Mouse (Mus musculus): ENCODE measurements around the gene Cmtm7. TPM values are rescaled to one million over a fixed set of nuclear protein-coding genes. Genes with fewer than 3 reads are reported as not detected.

The Cmtm7 gene
- polyA plus RNA-seq (2015; fragmentation: Nextera tagmentation; extraction: Ambion mirVana) = 52.4 and 59.5 TPM in 2 replicates

DNA sequence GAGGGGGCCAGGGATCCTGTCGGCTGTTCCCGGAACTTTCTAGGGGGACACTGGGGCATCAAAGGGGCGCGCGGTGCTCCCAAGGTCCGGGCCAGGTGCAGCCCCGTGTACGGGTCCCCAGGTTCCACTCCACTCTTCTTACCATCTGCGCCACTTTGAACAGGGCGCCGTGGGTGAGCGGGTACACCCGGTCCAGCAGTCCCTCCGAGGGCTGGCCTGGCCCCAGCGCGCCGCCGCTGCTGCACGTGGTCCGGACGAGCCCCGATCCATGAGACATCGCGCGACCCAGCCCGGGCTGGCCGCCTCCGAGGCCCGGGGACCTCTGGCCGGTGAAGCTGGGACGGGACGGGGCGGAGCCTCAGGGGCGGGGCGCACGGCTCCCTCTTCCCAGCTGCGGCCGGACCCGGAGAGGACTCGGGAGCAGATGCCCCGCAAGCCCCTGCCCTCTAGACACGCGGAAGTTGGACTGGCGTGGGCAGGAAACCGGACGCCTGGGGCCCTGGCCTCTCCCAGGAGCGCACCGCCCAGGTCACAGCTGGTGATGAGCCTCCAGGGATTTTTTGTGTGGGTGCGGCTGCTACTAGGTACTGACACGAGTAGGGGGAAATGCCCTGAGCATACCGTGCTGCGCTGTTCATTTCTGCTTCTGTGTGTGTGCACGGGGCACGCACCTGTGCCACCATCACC lies at the start of gene Cmtm7:
Gene Cmtm7 (minus strand): TSS at position 331 of the 687 bp plus-strand sequence.
- no peaks in the 10 kb centered on the region for H3K9me3 ChIP-seq (replicated peaks)
- DNase-seq = peak; percentile 45
- peak within 1 kb of the TSS; percentile 61 for H3K4me3 ChIP-seq (replicated peaks)
- H3K4me1 ChIP-seq (replicated peaks) = peaks cover 48% of the 10 kb centered on the region
- peak; percentile 78 for ATAC-seq (ENCODE audit: low read depth)
- H3K27me3 ChIP-seq = peaks cover 8% of the 10 kb centered on the region; the same call in 1 of the 2 replicates
- under 1% methylated on average over 53 of the region's 54 CpGs for WGBS (ENCODE audit: insufficient replicate concordance)
- peak within 1 kb of the TSS; percentile 73 for H3K9ac ChIP-seq
- H3K4me2 ChIP-seq = peak within 1 kb of the TSS; percentile 80
- no peaks in the 10 kb centered on the region for H3K36me3 ChIP-seq
- peak within 1 kb of the TSS; percentile 73 for H3K27ac ChIP-seq

DNA sequence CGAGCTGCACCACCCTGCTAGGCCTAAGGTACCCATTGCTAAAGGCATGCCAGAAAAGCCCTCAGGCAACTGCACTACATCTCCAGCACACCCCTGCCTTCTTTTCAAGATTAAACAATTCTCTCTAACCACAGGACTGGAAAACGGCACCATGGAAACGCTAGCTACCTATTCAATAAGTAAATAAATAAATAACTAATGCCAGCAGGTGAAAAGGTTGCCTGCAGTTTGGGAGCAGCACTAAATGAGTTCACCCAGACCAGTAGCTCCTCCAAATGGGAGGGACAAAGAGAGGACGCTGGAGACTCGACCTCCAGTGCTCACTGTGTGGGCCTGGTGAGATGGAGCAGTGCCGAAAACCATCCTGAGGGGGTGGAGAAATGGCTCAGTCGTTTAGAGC lies 48.7 kb upstream of the Cmtm7 start:
- Histone ChIP-seq H3K27me3 (no peaks in the 10 kb centered on the region), H3K9ac (no peak overlapping the region), H3K9me3 (replicated peaks) (no peaks in the 10 kb centered on the region), H3K4me2 (no peak overlapping the region), H3K4me1 (replicated peaks) (peaks cover 23% of the 10 kb centered on the region), H3K36me3 (peaks cover 5% of the 10 kb centered on the region; the same call in 1 of the 2 replicates), H3K4me3 (replicated peaks) (no peak overlapping the region), H3K27ac (no peak overlapping the region)
- 48% methylated on average over 7 of the region's 7 CpGs for WGBS (ENCODE audit: insufficient replicate concordance)
- ATAC-seq (ENCODE audit: low read depth) (no peak), DNase-seq (no peak)

DNA sequence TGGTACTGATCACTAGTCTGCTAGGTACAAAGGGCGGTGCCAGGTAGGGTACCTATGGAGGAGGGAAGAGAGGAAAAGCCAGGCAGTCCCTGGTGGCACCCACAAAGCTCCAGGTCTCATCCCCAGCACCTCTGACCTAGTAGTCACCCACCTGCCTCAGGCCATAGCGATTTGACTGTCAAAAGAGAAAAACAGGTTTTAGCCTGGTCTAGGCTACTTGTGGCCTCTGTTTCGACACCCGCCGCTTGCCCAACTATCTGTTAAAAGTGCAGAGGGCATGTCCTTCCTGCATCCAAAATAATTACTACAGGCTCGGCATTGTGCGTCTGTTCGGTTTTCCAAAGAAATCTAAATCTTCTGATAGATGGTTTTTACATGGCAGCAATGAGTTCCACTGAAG lies 48.0 kb upstream of the Cmtm7 start:
- H3K4me3 ChIP-seq (replicated peaks) = no peak overlapping the region
- H3K27ac ChIP-seq = peak overlapping the region; percentile 40
- H3K9ac ChIP-seq = no peak overlapping the region
- ATAC-seq (ENCODE audit: low read depth) (0 out of 2 replicates have a peak, but pooled peaks have one; percentile 37), DNase-seq (no peak)
- peaks cover 5% of the 10 kb centered on the region; the same call in 1 of the 2 replicates for H3K36me3 ChIP-seq
- H3K9me3 ChIP-seq (replicated peaks) = no peaks in the 10 kb centered on the region
- 75% methylated on average over 8 of the region's 8 CpGs for WGBS (ENCODE audit: insufficient replicate concordance)
- no peaks in the 10 kb centered on the region for H3K27me3 ChIP-seq
- H3K4me2 ChIP-seq = no peak overlapping the region
- peaks cover 26% of the 10 kb centered on the region for H3K4me1 ChIP-seq (replicated peaks)

DNA sequence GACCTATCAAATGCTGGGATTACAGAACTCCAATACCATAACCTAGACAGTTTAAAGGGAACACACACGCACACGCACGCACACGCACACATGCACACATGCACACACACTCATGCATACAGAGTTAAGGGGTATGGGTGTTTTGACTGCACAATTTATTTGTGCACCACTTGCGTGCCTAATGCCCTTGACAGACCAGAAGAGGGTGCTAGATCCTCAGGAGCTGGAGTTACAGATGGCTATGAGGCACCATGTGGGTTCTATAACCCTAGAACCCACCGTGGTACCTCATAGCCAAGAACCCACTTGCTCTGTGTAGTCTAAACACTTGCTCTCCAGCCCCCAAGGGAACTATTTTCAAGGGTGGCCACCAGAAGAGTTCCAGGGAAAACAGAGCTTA lies 46.7 kb upstream of the Cmtm7 start:
- no peak overlapping the region for H3K4me2 ChIP-seq
- DNase-seq (no peak), ATAC-seq (ENCODE audit: low read depth) (no peak)
- no peaks in the 10 kb centered on the region for H3K27me3 ChIP-seq
- peaks cover 5% of the 10 kb centered on the region; the same call in 1 of the 2 replicates for H3K36me3 ChIP-seq
- H3K9ac ChIP-seq = no peak overlapping the region
- H3K9me3 ChIP-seq (replicated peaks) = no peaks in the 10 kb centered on the region
- H3K4me1 ChIP-seq (replicated peaks) = peaks cover 21% of the 10 kb centered on the region
- 84% methylated on average over 6 of the region's 6 CpGs for WGBS (ENCODE audit: insufficient replicate concordance)
- H3K4me3 ChIP-seq (replicated peaks) = no peak overlapping the region
- H3K27ac ChIP-seq = no peak overlapping the region

DNA sequence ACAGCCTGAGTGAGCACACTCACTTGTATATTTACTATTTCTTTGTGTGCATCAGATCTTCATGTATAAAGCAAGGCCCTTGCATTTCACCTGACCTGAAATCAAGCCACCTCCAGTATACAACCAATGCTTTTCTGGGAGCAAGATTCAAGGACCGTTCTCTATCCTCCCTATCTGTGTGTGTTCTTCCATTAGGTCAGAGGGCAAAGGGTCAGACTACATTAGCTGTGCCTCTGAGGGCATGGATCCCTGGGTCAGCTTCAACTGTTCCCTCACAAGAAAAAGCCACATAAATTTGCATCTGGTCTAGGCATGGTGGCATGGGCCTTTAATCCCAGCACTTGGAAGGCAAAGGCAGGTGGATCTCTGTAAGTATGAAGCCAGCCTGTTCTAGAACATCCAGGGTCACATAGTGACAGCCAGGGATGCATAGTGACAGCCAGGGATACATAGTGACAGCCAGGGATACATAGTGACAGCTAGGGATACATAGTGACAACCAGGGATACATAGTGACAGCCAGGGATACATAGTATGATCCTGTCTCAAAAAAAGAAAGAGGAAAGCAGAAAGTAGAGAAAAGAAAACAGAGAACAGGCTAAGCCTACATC lies 45.7 kb upstream of the Cmtm7 start:
- Histone ChIP-seq H3K9me3 (replicated peaks) (no peaks in the 10 kb centered on the region), H3K27ac (no peak overlapping the region), H3K9ac (no peak overlapping the region), H3K4me3 (replicated peaks) (no peak overlapping the region), H3K36me3 (peaks cover 5% of the 10 kb centered on the region; the same call in 1 of the 2 replicates), H3K4me2 (no peak overlapping the region), H3K4me1 (replicated peaks) (peaks cover 21% of the 10 kb centered on the region), H3K27me3 (no peaks in the 10 kb centered on the region)
- DNase-seq (no peak), ATAC-seq (ENCODE audit: low read depth) (peak; percentile 29; the same call in 1 of the 2 replicates)
- 61% methylated on average over 1 of the region's 1 CpGs for WGBS (ENCODE audit: insufficient replicate concordance)

DNA sequence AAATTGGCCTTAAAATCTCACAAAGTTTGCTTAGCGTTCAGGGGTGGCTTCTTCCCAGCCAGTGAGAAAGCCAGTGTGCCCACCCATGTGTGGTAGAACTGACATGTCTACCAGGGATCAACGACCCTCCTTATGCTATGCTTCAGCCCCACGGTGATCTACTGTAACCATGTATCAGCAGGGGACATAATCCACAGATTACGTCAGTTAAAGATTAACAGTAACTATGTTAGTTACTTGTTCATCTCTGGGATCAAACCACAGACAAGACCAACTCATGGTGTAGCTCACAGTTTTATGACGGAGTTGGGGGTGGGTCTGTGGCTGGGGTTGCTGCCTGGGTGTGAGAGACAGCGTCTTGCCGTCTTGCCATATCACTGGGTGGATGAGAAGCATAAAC lies 42.5 kb upstream of the Cmtm7 start:
- H3K27ac ChIP-seq = no peak overlapping the region
- H3K4me3 ChIP-seq (replicated peaks) = no peak overlapping the region
- no peaks in the 10 kb centered on the region for H3K9me3 ChIP-seq (replicated peaks)
- 65% methylated on average over 7 of the region's 7 CpGs for WGBS (ENCODE audit: insufficient replicate concordance)
- peaks cover 5% of the 10 kb centered on the region; the same call in 1 of the 2 replicates for H3K36me3 ChIP-seq
- peaks cover 12% of the 10 kb centered on the region for H3K4me1 ChIP-seq (replicated peaks)
- DNase-seq = no peak
- no peak overlapping the region for H3K4me2 ChIP-seq
- no peak overlapping the region for H3K9ac ChIP-seq
- H3K27me3 ChIP-seq = no peaks in the 10 kb centered on the region
- ATAC-seq (ENCODE audit: low read depth) = no peak

DNA sequence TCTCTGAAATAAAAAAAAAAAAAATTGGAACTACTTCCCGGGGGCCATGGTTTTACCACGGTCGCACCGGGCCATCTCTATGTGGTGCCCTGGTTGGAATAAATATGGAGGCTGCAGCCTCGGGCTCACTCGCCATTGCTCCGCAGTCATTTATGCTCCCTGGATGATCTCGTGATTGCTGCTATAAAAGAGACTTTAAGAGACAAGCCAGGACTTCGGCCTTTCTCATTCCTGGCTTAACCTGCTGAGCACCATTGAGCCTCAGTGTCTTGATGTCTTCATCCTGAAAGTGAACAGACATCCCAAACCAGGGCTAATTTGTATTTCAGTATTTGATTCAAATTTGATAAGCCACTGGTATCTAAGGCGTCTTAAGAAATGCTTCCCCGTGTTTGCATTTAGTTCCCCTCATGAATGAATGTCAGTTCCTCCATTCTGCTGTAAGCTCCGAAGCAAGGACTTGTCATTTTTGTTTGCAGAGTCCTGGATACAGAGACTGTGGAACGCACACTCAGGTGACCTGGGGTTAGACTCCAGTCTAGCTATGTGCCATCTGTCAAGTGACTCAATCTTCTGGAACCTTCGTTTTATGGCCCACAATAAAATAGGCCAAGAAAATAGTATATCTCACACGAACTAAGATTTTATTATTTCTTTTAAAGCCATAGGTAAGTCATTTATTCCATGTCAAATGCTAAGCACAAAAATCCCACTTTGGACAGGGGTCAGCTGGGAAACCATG lies 40.1 kb upstream of the Cmtm7 start:
- Histone ChIP-seq H3K4me3 (replicated peaks) (no peak overlapping the region), H3K27ac (no peak overlapping the region), H3K4me2 (no peak overlapping the region), H3K9me3 (replicated peaks) (no peaks in the 10 kb centered on the region), H3K27me3 (no peaks in the 10 kb centered on the region), H3K4me1 (replicated peaks) (peaks cover 4% of the 10 kb centered on the region; the same call in 1 of the 2 replicates), H3K9ac (no peak overlapping the region), H3K36me3 (no peaks in the 10 kb centered on the region)
- 79% methylated on average over 15 of the region's 15 CpGs for WGBS (ENCODE audit: insufficient replicate concordance)
- ATAC-seq (ENCODE audit: low read depth) (no peak), DNase-seq (no peak)

DNA sequence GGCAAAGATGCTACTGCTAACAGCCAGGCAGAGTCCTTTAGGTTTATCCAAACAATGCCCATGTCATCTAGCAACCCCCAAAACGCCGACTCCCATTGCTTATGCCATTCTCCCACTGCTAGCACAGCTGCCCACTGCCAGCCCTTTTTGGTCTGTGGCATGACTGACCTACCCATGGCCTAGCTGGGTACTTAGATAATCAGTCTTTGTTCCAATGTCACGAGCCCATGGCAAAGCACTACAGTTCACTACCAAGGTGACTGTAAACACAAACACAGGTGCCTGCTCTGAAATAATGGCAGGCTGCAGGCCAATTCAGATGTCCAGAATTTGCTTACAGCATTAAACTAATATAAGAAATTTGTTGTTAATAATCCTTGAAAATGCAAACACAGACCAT lies 37.3 kb upstream of the Cmtm7 start:
- DNase-seq (no peak), ATAC-seq (ENCODE audit: low read depth) (no peak)
- Histone ChIP-seq H3K27ac (no peak overlapping the region), H3K4me2 (no peak overlapping the region), H3K27me3 (no peaks in the 10 kb centered on the region), H3K9ac (no peak overlapping the region), H3K4me1 (replicated peaks) (peaks cover 10% of the 10 kb centered on the region), H3K36me3 (no peaks in the 10 kb centered on the region), H3K9me3 (replicated peaks) (no peaks in the 10 kb centered on the region), H3K4me3 (replicated peaks) (no peak overlapping the region)
- WGBS (ENCODE audit: insufficient replicate concordance) = 65% methylated on average over 3 of the region's 3 CpGs

DNA sequence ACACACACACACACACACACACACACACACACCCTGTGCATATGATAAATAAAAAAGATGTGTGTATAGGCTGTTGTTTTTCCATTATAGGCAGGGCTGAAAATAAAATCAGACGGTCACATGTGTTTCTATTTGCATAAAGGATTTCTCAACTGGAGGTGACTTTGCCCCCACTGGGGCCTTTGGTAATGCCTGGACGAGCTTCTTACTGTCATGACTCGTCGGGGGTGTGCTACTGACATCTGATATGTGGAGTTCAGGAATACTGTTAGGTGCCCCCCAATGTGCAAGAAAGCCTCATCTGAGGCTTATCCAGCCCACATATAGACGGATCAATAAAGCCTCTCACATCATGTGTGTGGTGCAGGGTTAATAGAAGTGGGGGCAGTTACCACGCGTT lies 35.4 kb upstream of the Cmtm7 start:
- ATAC-seq (ENCODE audit: low read depth) = 0 out of 2 replicates have a peak, but pooled peaks have one; percentile 18
- Histone ChIP-seq H3K4me2 (no peak overlapping the region), H3K9me3 (replicated peaks) (no peaks in the 10 kb centered on the region), H3K27ac (0 out of 2 replicates have a peak overlapping the region, but pooled peaks have one; percentile 18), H3K4me3 (replicated peaks) (no peak overlapping the region), H3K9ac (no peak overlapping the region), H3K4me1 (replicated peaks) (peaks cover 10% of the 10 kb centered on the region), H3K27me3 (no peaks in the 10 kb centered on the region), H3K36me3 (no peaks in the 10 kb centered on the region)
- DNase-seq = no peak
- WGBS (ENCODE audit: insufficient replicate concordance) = 59% methylated on average over 7 of the region's 7 CpGs

DNA sequence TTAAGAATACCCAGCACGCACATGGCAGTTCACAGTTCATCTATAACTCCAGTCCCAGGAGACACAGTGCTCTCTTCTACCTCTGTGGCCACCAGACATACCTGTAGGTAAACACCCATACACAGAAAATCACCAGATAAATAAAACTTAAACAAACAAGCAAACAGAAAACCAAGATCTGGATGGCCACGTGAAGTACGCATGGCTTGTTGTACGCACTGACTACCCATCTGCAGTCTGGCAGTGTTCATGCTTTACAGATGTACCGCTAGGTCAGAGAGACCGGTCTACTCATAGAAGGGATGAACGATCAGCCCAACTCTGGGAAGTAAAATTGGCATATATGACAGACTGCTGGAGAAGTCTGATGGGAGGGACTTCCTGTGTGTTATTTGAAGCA lies 34.5 kb upstream of the Cmtm7 start:
- Histone ChIP-seq H3K4me1 (replicated peaks) (peaks cover 15% of the 10 kb centered on the region), H3K4me3 (replicated peaks) (no peak overlapping the region), H3K9me3 (replicated peaks) (no peaks in the 10 kb centered on the region), H3K4me2 (no peak overlapping the region), H3K27me3 (no peaks in the 10 kb centered on the region), H3K36me3 (no peaks in the 10 kb centered on the region), H3K9ac (no peak overlapping the region), H3K27ac (peak overlapping the region; percentile 21; the same call in 1 of the 2 replicates)
- ATAC-seq (ENCODE audit: low read depth) = no peak
- DNase-seq = no peak
- 81% methylated on average over 7 of the region's 7 CpGs for WGBS (ENCODE audit: insufficient replicate concordance)

DNA sequence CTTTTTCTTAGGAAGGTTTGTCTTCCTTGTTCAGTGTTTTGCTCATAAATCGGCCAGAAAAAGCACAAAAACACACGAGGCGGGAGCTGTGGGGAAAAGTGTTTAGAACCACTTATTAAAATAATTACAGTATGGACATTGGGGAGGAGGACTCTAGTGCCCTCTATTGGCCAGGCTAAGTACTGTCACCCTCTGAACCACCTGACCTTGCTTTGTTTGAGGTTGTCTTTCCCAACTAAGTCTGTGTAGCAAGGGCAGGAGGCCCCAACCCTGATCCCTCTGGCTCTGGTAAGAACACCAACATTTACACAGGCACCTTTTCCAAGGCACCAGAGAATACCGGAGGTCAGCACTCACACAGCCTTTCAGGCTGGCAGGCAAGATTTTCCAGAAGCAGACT lies 33.7 kb upstream of the Cmtm7 start:
- no peak overlapping the region for H3K4me2 ChIP-seq
- H3K9ac ChIP-seq = no peak overlapping the region
- 0 out of 2 replicates have a peak overlapping the region, but pooled peaks have one; percentile 21 for H3K27ac ChIP-seq
- H3K36me3 ChIP-seq = no peaks in the 10 kb centered on the region
- H3K4me1 ChIP-seq (replicated peaks) = peaks cover 23% of the 10 kb centered on the region
- DNase-seq (peak; percentile 13), ATAC-seq (ENCODE audit: low read depth) (peak; percentile 41)
- no peaks in the 10 kb centered on the region for H3K27me3 ChIP-seq
- no peak overlapping the region for H3K4me3 ChIP-seq (replicated peaks)
- H3K9me3 ChIP-seq (replicated peaks) = no peaks in the 10 kb centered on the region
- 49% methylated on average over 4 of the region's 4 CpGs for WGBS (ENCODE audit: insufficient replicate concordance)

Measured in liver, embryonic 13.5 days (tissue).